Mouse (Mus musculus) olfactory bulb, adult 2 months (tissue): ENCODE measurements around the gene Zzef1. TPM values are rescaled to one million over a fixed set of nuclear protein-coding genes. Genes with fewer than 3 reads are reported as not detected.

ENCODE experiments used
- H3K27ac ChIP-seq: fragments of 200-500 bp; 2 replicates; pipeline ENCODE4 v1.5.1; 2012; ENCODE audit warnings: low read depth, low read length; ENCODE audit not compliant: insufficient read depth
- H3K4me1 ChIP-seq: fragments of 200-500 bp; 2 replicates; pipeline ENCODE4 v1.6.1; 2012; ENCODE audit warnings: low read length; ENCODE audit not compliant: control insufficient read depth, insufficient read depth
- H3K4me3 ChIP-seq: fragments of 200-500 bp; 2 replicates; pipeline ENCODE4 v1.5.1; 2012; ENCODE audit warnings: mild to moderate bottlenecking, low read depth, low read length, moderate library complexity; ENCODE audit not compliant: insufficient read depth
- CTCF ChIP-seq: fragments of 200-500 bp; IDR thresholded peaks from 2 replicates; pipeline ENCODE4 v1.5.1; 2012; ENCODE audit warnings: low read depth, mild to moderate bottlenecking, low read length, moderate library complexity; ENCODE audit not compliant: insufficient read depth
- POLR2A ChIP-seq: fragments of 200-500 bp; IDR thresholded peaks from 2 replicates; pipeline ENCODE4 v1.6.1; 2012; ENCODE audit warnings: mild to moderate bottlenecking, low read depth, low read length, moderate library complexity; ENCODE audit not compliant: insufficient read depth
- WGBS: fragments of 180-500 bp; shearing (Covaris S2); methylation state at CpG from one replicate; pipeline ENCODE4 v1.1.7; 2018; 5-methylcytosine and 5-hydroxymethylcytosine counted together
- polyA plus RNA-seq: library from polyadenylated mRNA; stranded (reverse); fragments of >200 nt; gene quantifications from 2 replicates; pipeline ENCODE4 v1.2.4, GENCODE M21; 2012; ENCODE audit warnings: low replicate concordance; ENCODE audit not compliant: missing spikeins, insufficient read depth, insufficient read length

The Zzef1 gene
- 28.8 TPM in 1 of 2 replicates, not detected in the other for polyA plus RNA-seq

- under 1% methylated on average over 69 of the region's 69 CpGs for WGBS
- peak within 1 kb of the TSS; percentile 77 for H3K4me3 ChIP-seq
- H3K4me1 ChIP-seq: no peaks in the 10 kb centered on the region
- H3K27ac ChIP-seq: peak within 1 kb of the TSS; percentile 88
- peak; percentile 62; the same call in 1 of the 2 replicates for TF ChIP-seq POLR2A
- TF ChIP-seq CTCF: no peak
Observed at GRCm38 (mm10) chr11:72795455-72796295, at the start of gene Zzef1, which contains the start of gene Cyb5d2. Gene Zzef1 (plus strand): TSS chr11:72796226. Gene Cyb5d2 (minus strand): TSS chr11:72796142.

GRCm38 (mm10) chr11:72751956-72752355 lies 44.1 kb upstream of the Zzef1 start:
- 15% methylated on average over 2 of the region's 2 CpGs for WGBS
- Histone ChIP-seq H3K4me1 (no peaks in the 10 kb centered on the region), H3K27ac (no peak overlapping the region), H3K4me3 (no peak overlapping the region)
- no peak for TF ChIP-seq POLR2A
- no peak for TF ChIP-seq CTCF

GRCm38 (mm10) chr11:72758316-72758715 lies 37.7 kb upstream of the Zzef1 start:
- H3K4me3 ChIP-seq: no peak overlapping the region
- no peak for TF ChIP-seq CTCF
- TF ChIP-seq POLR2A: no peak
- no peak overlapping the region for H3K27ac ChIP-seq
- H3K4me1 ChIP-seq: no peaks in the 10 kb centered on the region
- 89% methylated on average over 5 of the region's 5 CpGs for WGBS

DNA sequence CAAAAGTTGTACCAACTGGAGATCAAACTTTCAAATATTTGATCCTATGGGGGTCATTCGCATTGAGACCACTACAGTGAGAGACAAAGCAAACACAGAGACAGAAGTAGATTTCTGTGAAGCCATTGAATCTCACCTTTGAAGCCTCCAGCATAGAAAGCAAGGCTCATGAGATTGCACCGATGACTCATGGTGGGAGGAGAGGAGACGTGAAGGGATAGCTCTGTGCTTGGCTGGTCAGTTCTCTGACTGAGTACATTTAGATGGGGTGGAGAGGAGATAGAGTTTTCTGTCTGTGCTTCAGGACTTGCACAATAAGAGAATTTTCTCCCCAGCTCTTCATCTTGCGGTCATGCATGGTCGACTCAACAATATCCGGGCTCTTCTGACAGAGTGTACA lies 36.4 kb upstream of the Zzef1 start:
- 81% methylated on average over 6 of the region's 6 CpGs for WGBS

GRCm38 (mm10) chr11:72760781-72761180 lies 35.2 kb upstream of the Zzef1 start:
- Histone ChIP-seq H3K4me1 (no peaks in the 10 kb centered on the region), H3K27ac (no peak overlapping the region), H3K4me3 (no peak overlapping the region)
- TF ChIP-seq POLR2A (no peak), CTCF (no peak)
- WGBS: 86% methylated on average over 1 of the region's 1 CpGs

More for the DNA sequence above, 36.4 kb upstream of the Zzef1 start:
- H3K4me3 ChIP-seq: no peak overlapping the region
- no peaks in the 10 kb centered on the region for H3K4me1 ChIP-seq
- no peak overlapping the region for H3K27ac ChIP-seq
- TF ChIP-seq POLR2A (no peak), CTCF (no peak)

DNA sequence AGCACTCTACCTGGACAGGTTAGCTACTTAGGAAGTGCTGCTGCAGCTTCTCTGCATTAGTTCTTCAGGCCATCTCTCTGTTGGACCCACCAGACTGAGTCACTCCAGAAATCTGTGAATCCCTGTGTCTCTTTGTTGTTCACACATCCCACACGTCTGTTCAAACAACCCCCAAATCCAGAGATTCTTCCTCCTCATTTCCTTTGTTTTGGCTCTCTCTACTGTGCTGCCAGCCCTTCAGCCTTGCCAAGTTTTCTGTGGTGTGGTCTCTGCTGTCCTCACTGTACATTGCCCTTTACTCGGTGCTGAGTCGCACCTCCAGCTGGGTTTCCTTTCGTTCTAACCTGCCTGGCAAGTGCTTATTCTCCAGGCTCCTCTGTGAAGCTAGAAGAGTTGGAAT lies 31.8 kb upstream of the Zzef1 start:
- Histone ChIP-seq H3K4me3 (no peak overlapping the region), H3K4me1 (no peaks in the 10 kb centered on the region), H3K27ac (no peak overlapping the region)
- WGBS: 48% methylated on average over 4 of the region's 4 CpGs
- TF ChIP-seq CTCF: no peak
- TF ChIP-seq POLR2A: no peak

DNA sequence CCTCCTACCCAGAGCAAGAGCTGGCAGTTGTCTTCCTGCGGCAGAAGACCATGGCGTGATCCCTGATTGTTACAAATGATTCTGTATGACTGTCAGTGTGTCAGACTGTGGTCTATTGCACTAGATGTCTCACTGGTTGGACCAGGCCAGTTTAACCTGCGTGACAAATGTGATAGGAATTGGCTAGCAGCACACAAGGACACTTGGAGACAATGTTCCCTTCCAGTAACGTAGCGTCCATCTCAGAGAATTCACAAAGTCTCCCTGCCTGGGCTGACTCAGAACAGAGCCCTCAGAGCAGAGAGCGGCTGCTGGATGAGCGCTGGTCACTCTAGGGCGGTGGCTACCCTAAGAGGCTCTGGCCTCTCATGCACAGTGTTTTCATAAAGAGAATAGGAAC lies 28.3 kb upstream of the Zzef1 start:
- WGBS: 91% methylated on average over 8 of the region's 8 CpGs
- Histone ChIP-seq H3K27ac (no peak overlapping the region), H3K4me1 (no peaks in the 10 kb centered on the region), H3K4me3 (no peak overlapping the region)
- TF ChIP-seq POLR2A (no peak), CTCF (no peak)

DNA sequence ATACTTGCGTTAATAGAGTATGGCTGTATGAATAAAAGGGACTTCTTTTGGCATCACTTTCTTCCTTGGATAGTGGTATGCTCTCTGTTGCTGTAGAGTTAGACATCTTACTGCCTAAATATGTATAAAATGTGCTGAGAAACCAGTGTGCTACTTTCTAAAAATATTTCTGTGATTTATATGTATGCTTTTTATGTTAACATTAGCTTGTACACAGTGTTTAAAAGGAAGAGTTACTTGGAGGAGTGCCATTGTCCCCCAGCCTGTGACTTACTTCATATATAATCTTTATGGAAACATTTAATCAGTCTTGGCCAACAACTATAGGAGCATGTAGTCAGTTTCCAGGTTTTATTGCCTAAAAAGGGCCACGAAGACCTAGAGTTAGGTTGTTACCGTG lies 27.0 kb upstream of the Zzef1 start:
- 90% methylated on average over 3 of the region's 3 CpGs for WGBS
- no peaks in the 10 kb centered on the region for H3K4me1 ChIP-seq

DNA sequence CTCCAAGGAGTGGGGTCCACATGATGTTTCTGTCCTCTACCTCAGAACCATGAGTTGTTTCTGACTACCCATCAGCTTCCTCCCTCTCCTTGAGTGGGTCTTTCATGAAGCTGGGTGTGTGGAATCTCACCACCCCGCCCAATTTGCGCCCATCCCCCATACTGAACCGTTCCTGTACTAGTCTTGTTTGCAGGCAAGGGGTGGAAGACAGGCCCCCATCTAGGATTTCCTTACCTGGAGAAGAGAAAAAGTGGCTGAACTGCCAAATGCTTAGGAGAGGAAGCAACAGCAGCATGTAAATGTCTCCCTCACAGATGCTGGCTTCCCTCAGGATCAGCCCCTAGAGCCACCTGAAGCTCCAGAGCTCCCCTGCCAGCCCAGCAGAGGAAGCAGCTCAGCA lies 25.7 kb upstream of the Zzef1 start:
- WGBS: 91% methylated on average over 3 of the region's 3 CpGs
- no peak overlapping the region for H3K4me3 ChIP-seq
- TF ChIP-seq POLR2A (no peak), CTCF (no peak)
- no peak overlapping the region for H3K27ac ChIP-seq
- no peaks in the 10 kb centered on the region for H3K4me1 ChIP-seq

More for the DNA sequence above, 27.0 kb upstream of the Zzef1 start:
- Histone ChIP-seq H3K4me3 (no peak overlapping the region), H3K27ac (no peak overlapping the region)
- TF ChIP-seq CTCF (no peak), POLR2A (no peak)

GRCm38 (mm10) chr11:72770816-72771215 lies 25.2 kb upstream of the Zzef1 start:
- TF ChIP-seq CTCF: no peak
- no peak for TF ChIP-seq POLR2A
- no peak overlapping the region for H3K27ac ChIP-seq
- WGBS: 72% methylated on average over 5 of the region's 5 CpGs
- H3K4me1 ChIP-seq: no peaks in the 10 kb centered on the region
- no peak overlapping the region for H3K4me3 ChIP-seq
